10 mouse cellular contexts compared by ENCODE assay signal in the genomic region with DNA sequence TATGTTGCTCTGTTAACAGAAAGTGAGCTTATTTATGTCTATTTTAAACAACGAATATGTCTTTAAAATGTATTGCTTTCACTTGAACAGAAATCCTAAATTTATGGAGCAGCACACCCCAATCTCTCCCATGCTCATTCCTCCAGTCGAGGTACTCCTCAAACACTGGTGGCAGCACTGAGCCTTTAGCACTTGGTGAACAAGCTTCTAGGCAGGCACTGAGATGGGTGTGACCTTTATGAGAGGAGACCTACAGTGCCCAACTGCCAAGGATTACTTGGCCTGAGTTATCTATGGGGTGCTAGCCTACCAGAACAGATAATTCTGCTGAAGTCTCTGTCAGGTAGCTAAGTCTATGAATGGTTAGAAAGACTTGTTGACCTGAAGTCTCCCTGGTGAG. TPM values are rescaled to one million over a fixed set of nuclear protein-coding genes. Genes with fewer than 3 reads are reported as not detected.
A peak's percentile ranks its signal among the peaks of the same experiment; 100 is the strongest.
DNase-seq lines count a peak whose midpoint lies in the region; ATAC-seq and TF ChIP-seq lines count a peak whose summit lies in the region.
"Had no signal": no experiment of that assay in that cellular context is flagged by ENCODE, and none has a peak within 500 bp of the region (broad histone marks: within the 10 kb centered on the region; RNA-seq: fewer than 3 reads in every experiment).

No protein-coding gene starts in this region.

- peak; percentile 71 for TF ChIP-seq CTCF in lung, postnatal 0 days (IDR thresholded peaks at IDR 0.05)

- no peak overlapping the region for H3K9ac ChIP-seq in lung, postnatal 0 days (replicated peaks; ENCODE audit: low read depth)
- H3K9ac ChIP-seq: embryonic facial prominence, embryonic 13.5 days had no signal

- H3K27ac ChIP-seq in lung, postnatal 0 days (ENCODE audit: low read length), result no peak overlapping the region
- H3K27ac ChIP-seq: embryonic facial prominence, embryonic 13.5 days had no signal

- no peaks in the 10 kb centered on the region; the same call in 1 of the 2 replicates for H3K36me3 ChIP-seq in lung, postnatal 0 days (ENCODE audit: insufficient read depth, low read length)

- no peak overlapping the region for H3K4me3 ChIP-seq in lung, postnatal 0 days (ENCODE audit: low read depth, low read length)
- H3K4me3 ChIP-seq: embryonic facial prominence, embryonic 13.5 days had no signal

- H3K4me2 ChIP-seq in lung, postnatal 0 days (replicated peaks; ENCODE audit: low read depth, low read length), result no peak overlapping the region
- H3K4me2 ChIP-seq: embryonic facial prominence, embryonic 13.5 days had no signal

- H3K4me1 ChIP-seq in lung, postnatal 0 days (ENCODE audit: insufficient read depth, low read depth, low read length), result peaks cover 17% of the 10 kb centered on the region; the same call in 1 of the 2 replicates

- H3K9me3 ChIP-seq in lung, postnatal 0 days (ENCODE audit: low read length), result no peaks in the 10 kb centered on the region
- H3K9me3 ChIP-seq: embryonic facial prominence, embryonic 13.5 days had no signal

- H3K27me3 ChIP-seq in lung, postnatal 0 days (replicated peaks; ENCODE audit: insufficient read depth, low read length), result no peaks in the 10 kb centered on the region
- H3K27me3 ChIP-seq: embryonic facial prominence, embryonic 13.5 days had no signal

- 49% methylated on average over 2 of the region's 2 CpGs for WGBS in lung, postnatal 0 days

- ATAC-seq in lung, postnatal 0 days, result 0 out of 2 replicates have a peak, but pooled peaks have one; percentile 32
- peak; percentile 63 for ATAC-seq in erythroid progenitor cell, adult 5-6 weeks (replicated peaks; ENCODE audit: low FRiP score, poor library complexity, severe bottlenecking)
- ATAC-seq in megakaryocyte progenitor cell, adult 5-6 weeks (replicated peaks; ENCODE audit: poor library complexity), result peak; percentile 78
- ATAC-seq: midbrain, embryonic 16.5 days had no signal

- intact Hi-C loops in left cerebral cortex, postnatal 14 days (cut with DNase I), result loop anchor here (5.0 kb wide), 1 partner anchor 38 kb away; no protein-coding TSS in a partner anchor

- DNase-seq in embryo, embryonic 10.5 days (ENCODE audit: low spot score), result peak; percentile 7
- DNase-seq in embryo, embryonic 10 days (ENCODE audit: low spot score), result no peak
- peak; percentile 56 for DNase-seq in lung, postnatal 0 days (ENCODE audit: low spot score)
- DNase-seq in lung, postnatal 4 days, result no peak
- DNase-seq in left cerebral cortex, postnatal 14 days (ENCODE audit: low spot score in 2 of 2), result no peak
- DNase-seq in urinary bladder, postnatal 36 days (ENCODE audit: low spot score in 2 of 2), result no peak

- no peak for TF ChIP-seq EP300 in lung, postnatal 0 days (IDR thresholded peaks at IDR 0.05)

RNA-seq across cellular contexts. Expression of a gene that starts 41.2 kb away (rescaled TPM):
- polyA plus RNA-seq in lung, postnatal 0 days (2015; fragmentation: Nextera tagmentation; extraction: Ambion mirVana), result 85.9 and 104 TPM in 2 replicates
- 74.6 and 92.6 TPM in 2 replicates for total RNA-seq in erythroid progenitor cell, adult 5-6 weeks (2015; ENCODE audit: low replicate concordance)
- total RNA-seq in erythroid progenitor cell, adult 5-6 weeks (2017; ENCODE audit: low replicate concordance), result 59.1 and 69.3 TPM in 2 replicates
- total RNA-seq in megakaryocyte progenitor cell, adult 5-6 weeks (2015), result 45.3 and 45.9 TPM in 2 replicates
- total RNA-seq in megakaryocyte progenitor cell, adult 5-6 weeks (2017), result 45.9 and 47.1 TPM in 2 replicates
- 10 to 100 TPM; 26.4 to 31.7 TPM for total RNA-seq in left cerebral cortex, postnatal 14 days (2021)

Comparison
In these comparisons a context has a peak if more than half of its experiments do, and no peak if none do; other contexts are left out.
1. DNase-seq: peak in embryo, embryonic 10.5 days (single experiment) and lung, postnatal 0 days (single experiment); none in embryo, embryonic 10 days (single experiment), lung, postnatal 4 days (0 of 2), left cerebral cortex, postnatal 14 days (0 of 2) and urinary bladder, postnatal 36 days (0 of 2).
2. Peak in every context shown above with its lines, with median percentiles within 50 percentile points of each other: ATAC-seq.